Mouse (Mus musculus): ENCODE data around the gene Nfkbil1.

Gene Nfkbil1

DNA sequence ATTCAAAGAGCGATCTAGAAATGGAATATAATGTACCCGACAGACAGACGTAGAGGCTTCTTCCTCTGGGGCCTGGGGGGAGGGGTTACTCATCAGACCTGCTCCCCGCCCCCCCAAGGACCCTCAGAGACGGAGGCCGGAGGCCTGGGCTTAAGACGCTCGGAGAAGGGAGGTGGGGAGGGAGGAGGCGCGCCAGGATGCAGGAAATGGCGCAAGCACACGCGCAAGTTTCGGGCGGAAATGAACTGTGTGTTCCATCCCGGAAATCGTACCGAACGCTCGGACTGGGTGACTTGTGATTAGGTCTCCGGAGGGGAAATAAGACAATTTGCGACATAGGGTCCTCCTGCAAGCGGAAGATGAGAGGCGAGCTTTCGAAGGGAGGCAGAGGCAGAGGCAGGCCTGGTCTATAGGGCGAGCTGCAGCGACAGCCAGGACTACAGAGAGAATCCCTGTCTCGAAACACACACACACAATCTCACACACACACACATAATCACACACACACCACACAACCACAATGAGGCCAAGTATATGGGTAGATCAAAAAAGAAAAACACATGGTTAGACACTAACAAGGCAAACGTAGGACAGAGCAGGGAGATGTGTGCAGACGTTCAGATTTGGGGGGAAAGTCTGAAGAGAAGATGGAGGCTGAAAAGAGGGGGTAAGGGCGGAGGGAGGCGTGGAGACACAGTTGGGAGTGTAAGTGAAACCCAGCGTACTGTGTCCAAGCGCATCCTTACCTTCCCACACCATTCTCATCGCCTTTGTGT lies at the start of gene Nfkbil1:
Nfkbil1 (minus strand) TSS at position 179 of the 776 bp plus-strand sequence.
- peak; percentile 91 to 92 for DNase-seq

- no peak for DNase-seq
Observed at GRCm38 (mm10) chr17:35280276-35280675, 44.7 kb upstream of the Nfkbil1 start.

- no peak for DNase-seq
Observed at GRCm38 (mm10) chr17:35278957-35279688, 43.5 kb upstream of the Nfkbil1 start.

GRCm38 (mm10) chr17:35278049-35278448 lies 42.5 kb upstream of the Nfkbil1 start:
- no peak for DNase-seq

DNA sequence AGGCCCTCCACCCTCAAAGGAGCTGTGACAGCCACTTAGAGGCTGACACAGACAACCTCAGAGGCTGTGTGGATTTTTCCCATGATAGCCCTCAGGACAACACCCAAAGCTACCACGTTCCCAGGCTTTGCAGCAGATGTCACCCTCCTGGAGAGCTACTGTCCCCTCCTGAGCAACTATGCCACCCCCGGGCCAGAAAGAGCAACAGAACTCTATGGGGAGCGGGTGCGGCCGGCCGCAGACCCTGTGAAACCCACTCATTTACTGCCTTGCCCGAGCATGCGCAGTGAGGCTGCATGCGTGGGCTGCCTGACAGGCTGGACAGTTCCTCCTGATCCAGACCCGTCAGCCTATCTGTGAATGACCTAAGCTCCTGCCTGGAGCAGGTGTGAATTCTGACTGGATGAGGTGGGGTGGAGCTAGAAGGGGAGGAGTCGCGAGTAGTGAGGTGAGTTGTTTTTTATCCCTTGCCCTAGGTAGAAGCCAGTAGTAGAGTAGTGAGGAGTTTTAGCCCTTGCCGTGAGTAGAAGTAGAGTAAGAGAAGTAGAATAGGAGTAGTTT lies 40.8 kb upstream of the Nfkbil1 start:
- no peak for DNase-seq

DNA sequence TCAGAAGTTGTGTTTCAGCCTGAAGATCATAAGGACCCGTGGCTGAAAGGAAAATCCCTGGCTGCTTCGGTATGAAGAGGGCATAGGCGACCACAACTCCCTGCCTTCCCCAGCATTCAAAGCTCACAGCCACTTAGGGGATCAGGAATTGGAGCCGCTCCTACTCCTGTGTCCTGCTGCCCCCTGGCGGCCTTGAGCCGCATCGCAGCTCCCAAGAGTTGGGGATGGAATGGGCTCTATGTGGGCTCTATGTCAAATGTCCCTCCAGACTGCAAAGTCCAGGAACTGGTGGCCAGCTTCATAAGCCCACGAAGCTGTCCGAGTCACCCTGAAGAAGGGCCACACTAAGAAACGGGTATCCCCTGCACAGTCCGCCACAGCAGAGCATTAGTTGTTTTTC lies 39.2 kb upstream of the Nfkbil1 start:
- peak; percentile 95 to 97 for DNase-seq

DNA sequence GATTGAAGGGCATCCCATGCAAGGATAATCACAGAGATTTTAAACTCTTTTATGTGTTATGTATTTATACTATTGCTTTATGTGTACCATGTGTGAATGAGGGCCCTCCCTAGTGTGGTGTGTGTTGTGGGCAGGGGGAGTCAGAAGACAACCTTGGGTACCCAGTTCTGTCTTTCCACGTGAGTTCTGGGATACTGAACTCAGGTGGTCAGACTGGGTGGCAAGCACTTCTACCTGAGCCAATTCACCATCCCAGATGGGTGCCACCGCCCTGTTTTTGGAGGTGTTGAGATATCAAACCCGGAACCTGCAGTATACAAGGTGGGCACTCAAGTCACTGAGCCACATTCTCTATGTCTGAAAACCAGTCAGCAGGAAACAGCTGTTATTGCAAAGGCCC lies 36.7 kb upstream of the Nfkbil1 start:
- no peak for DNase-seq

- DNase-seq = no peak
Observed at GRCm38 (mm10) chr17:35269653-35270347, 34.2 kb upstream of the Nfkbil1 start.

DNA sequence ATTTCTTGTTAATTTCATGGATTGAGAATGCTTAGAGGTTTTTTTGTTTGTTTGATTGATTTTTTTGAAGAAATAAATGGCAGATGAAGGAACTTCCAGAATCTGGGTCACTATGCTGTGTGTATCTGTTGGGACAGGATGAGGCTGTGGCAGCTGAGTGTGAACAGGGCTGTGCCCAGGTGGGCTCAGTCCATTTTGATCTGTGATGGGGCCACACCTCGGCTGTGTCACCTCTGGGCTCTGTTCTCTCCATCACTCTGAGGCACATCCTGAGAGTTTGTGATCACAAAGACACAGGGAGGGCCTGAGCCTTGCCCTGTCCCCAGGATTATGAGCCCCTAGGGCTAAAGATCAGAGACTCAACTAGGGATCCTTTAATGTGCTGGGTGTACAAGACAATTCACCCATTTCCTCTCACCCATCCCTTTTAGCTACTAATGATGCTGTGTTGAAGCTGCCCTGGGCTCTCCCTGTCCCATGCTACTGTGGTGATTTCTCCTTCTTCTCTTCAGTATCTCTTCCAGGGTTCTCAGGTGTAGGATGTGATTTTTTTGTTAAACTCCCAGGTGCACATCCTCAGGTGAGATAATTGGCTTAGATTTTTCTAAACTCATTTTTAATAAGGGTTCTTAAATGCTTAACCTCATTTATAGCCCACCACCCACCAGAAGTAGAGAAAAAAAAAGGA lies 32.0 kb upstream of the Nfkbil1 start:
- no peak for DNase-seq

DNA sequence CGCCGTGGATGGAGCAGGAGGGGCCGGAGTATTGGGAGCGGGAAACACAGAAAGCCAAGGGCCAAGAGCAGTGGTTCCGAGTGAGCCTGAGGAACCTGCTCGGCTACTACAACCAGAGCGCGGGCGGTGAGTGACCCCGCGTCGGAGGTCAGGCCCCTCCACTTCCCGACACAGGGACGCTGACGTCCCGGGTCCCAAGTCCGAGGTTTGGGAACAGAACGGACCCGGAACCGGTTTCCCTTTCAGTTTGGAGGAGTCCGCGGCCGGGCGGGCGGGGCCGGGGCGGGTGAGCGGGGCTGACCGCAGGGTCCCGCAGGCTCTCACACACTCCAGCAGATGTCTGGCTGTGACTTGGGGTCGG lies 27.9 kb upstream of the Nfkbil1 start:
- peak in 1 of 2 experiments; percentile 26 for DNase-seq

DNA sequence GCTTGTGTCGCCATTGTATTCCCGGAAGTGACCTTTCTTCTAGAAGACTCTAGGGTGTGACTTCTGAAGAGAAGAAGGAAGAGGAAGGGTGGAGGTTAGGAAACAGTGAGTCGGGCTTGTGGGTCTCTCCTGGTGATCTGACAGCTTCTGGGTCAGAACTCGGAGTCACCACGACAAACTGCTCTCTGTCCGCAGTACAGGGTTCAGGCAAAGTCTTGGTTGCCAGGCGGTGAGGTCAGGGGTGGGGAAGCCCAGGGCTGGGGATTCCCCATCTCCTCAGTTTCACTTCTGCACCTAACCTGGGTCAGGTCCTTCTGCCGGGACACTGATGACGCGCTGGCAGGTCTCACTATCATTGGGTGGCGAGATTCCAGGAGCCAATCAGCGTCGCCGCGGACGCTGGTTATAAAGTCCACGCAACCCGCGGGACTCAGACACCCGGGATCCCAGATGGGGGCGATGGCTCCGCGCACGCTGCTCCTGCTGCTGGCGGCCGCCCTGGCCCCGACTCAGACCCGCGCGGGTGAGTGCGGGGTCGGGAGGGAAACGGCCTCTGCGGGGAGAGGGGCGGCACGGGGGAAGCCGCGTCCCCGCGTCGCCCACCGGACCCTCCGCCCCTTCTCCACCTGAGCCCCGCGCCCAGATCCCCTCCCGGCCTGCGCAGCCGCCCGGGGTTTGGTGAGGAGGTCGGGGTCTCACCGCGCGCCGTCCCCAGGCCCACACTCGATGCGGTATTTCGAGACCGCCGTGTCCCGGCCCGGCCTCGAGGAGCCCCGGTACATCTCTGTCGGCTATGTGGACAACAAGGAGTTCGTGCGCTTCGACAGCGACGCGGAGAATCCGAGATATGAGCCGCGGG lies 27.3 kb upstream of the Nfkbil1 start, which contains the start of gene H2-D1:
H2-D1 (plus strand) TSS at position 67 of the 859 bp plus-strand sequence.
- peak; percentile 100 for DNase-seq

- DNase-seq = no peak
Observed at GRCm38 (mm10) chr17:35261651-35262050, 26.1 kb upstream of the Nfkbil1 start.

GRCm38 (mm10) chr17:35259621-35260020 lies 24.0 kb upstream of the Nfkbil1 start:
- peak in 1 of 2 experiments; percentile 21 for DNase-seq

DNA sequence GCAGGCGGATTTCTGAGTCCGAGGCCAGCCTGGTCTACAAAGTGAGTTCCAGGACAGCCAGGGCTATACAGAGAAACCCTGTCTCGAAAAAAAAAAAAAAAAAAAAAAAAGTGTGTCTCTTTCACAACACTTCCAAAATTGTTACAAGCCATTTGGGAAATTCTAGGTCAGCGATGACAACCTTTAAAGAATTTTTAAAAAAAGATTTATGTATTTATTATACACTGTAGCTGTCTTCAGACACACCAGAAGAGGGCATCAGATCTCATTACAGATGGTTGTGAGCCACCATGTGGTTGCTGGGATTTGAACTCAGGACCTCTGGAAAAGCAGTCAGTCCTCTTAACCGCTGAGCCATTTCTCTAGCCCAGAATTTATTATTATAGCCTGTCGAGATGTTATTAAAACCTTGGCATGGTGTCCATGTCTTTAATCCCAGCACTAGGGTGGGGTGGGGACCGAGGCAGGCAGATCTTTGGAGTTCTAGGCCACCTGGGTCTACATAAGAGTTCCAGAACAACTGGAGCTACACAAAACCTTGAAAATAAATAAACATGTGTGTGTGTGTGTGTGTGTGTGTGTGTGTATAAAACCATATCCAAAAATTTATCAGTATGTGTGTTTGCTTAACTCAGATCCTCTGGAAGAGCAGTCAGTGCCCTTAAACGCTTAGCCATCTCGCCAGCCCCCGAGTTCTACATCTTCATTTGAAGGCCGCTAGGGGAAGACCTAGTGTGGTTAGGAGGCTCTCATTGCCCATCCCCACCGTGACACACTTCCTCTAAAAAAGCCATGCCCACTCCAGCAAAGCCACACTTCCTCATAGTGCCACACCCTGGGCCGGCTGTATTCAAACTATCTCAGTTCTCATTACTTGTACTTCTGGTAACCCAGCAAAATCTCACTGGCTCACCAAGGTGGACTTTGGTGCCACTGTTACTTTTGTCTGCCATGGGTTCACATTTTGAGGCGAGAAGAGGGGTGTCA lies 23.2 kb upstream of the Nfkbil1 start:
- no peak for DNase-seq

DNA sequence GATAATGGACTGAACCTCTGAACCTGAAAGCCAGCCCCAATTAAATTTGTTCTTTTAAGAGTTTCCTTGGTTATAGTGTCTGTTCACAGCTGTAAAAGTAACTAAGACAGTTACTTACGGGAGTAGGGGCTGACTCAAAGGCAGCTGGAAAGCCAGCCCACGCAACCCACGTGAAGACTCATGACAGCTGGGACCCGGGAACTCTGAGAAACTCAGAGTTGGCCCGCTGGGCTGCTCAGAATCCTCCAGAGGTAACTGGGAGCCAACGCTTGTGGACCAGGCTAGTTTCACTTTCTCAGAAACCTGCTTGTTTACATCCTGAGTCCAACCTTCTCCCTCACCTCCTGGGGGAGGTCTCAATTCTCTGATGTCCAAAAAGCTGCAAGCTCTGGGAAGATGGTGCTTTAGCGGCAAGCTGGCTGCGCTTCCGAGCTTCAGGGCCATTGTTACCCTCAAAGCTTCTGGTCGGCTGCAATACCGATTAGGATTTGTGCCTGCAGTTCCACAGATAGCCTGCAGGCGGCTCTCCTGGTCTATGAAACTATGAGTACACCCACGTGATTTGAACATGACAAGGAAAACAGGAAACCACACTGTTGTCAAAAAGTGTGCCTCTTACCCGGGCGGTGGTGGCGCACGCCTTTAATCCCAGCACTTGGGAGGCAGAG lies 22.4 kb upstream of the Nfkbil1 start:
- DNase-seq = peak; percentile 96 to 98

DNA sequence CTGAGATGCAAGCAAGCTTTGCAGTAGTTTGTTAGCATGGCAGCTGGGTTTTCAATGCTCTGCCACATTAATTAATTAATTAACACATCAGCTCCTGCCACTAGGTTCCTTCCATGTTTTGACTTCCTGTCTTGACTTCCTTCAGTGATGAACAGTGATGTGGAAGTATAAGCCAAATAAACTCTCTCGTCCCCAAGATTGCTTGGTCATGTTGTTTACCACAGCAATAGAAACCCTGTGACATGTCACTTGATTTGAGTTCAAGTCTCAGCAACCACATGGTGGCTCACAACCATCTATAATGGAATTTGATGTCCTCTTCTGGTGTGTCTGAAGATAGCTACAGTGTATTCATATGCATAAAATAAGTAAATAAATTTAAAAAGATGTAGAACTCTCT lies 21.8 kb upstream of the Nfkbil1 start:
- DNase-seq = no peak

DNA sequence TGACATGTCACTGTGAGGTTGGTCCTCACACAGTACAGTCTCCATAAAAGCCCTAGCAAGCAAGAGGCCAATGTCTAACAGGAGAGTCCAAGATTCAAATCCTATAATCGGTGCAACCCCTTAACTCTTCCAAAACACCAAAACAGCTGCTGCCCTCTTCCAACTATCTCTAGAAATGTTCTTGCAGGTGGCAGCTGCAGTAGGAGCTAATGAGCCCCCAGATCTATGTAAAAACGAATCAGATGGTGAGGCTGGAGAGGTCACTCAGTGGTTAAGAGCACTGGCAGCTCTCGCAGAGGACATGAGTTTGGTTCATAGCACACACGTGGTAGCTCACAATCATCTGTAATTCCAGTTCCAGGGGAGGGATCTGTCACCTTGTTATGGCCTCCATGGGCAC lies 20.1 kb upstream of the Nfkbil1 start:
- no peak for DNase-seq

DNA sequence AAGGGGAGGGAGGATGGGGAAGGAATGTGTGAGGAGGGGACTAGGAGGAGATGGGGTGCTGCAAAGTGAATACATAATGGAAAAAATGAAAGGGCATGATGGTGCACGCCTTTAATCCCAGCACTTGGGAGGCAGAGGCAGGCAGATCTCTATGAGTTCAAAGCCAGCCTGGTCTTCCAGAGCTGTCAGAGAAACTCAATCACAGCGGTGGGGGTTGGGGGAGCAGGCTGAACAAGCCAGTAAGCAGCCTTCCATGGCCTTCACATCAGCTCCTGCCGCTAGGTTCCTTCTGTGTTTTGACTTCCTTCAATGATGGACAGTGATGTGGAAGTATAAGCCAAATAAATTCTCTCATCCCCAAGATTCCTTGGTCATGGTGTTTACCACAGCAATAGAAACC lies 19.7 kb upstream of the Nfkbil1 start:
- peak in 1 of 2 experiments; percentile 22 for DNase-seq

GRCm38 (mm10) chr17:35254241-35255098 lies 18.9 kb upstream of the Nfkbil1 start:
- DNase-seq = peak; percentile 72 to 82
